Mouse (Mus musculus): ENCODE results near the gene Pramel6. TPM values are rescaled to one million over a fixed set of nuclear protein-coding genes. Genes with fewer than 3 reads are reported as not detected.
"Not testable (repeated sequence)": the region's sequence is repeated elsewhere in the genome, so short reads cannot be mapped to it uniquely, and the experiment has no call there.

Pramel6 gene
- not detected in 2 replicates for polyA plus RNA-seq (2015; fragmentation: Nextera tagmentation; extraction: Ambion mirVana)

GRCm38 (mm10) chr2:87506265-87506664 lies at the start of gene Pramel6:
Gene Pramel6, plus strand, starts transcription at chr2:87506565.
- 89% methylated on average over 6 of the region's 6 CpGs for WGBS
- Histone ChIP-seq H3K27me3 (ENCODE audit: control insufficient read depth, insufficient read depth, low read depth, low read length) (no peaks in the 10 kb centered on the region), H3K9me3 (replicated peaks; ENCODE audit: control insufficient read depth, low read length, poor library complexity, severe bottlenecking) (no peaks in the 10 kb centered on the region), H3K27ac (ENCODE audit: low read length) (no peak within 1 kb of the TSS), H3K4me3 (ENCODE audit: low read depth, low read length) (no peak within 1 kb of the TSS), H3K4me1 (ENCODE audit: control insufficient read depth, insufficient read depth, low read length) (no peaks in the 10 kb centered on the region), H3K4me2 (ENCODE audit: low read length) (no peak within 1 kb of the TSS), H3K9ac (ENCODE audit: low read depth, low read length) (no peak within 1 kb of the TSS), H3K36me3 (ENCODE audit: control insufficient read depth, insufficient read depth, low read length) (no peaks in the 10 kb centered on the region)
- no peak for ATAC-seq

- Histone ChIP-seq H3K27ac (ENCODE audit: low read length) (no peak overlapping the region), H3K4me2 (ENCODE audit: low read length) (no peak overlapping the region), H3K27me3 (ENCODE audit: control insufficient read depth, insufficient read depth, low read depth, low read length) (no peaks in the 10 kb centered on the region), H3K4me1 (ENCODE audit: control insufficient read depth, insufficient read depth, low read length) (no peaks in the 10 kb centered on the region), H3K9ac (ENCODE audit: low read depth, low read length) (no peak overlapping the region), H3K4me3 (ENCODE audit: low read depth, low read length) (no peak overlapping the region), H3K36me3 (ENCODE audit: control insufficient read depth, insufficient read depth, low read length) (no peaks in the 10 kb centered on the region), H3K9me3 (replicated peaks; ENCODE audit: control insufficient read depth, low read length, poor library complexity, severe bottlenecking) (no peaks in the 10 kb centered on the region)
- 93% methylated on average over 4 of the region's 4 CpGs for WGBS
- ATAC-seq = no peak
Observed at GRCm38 (mm10) chr2:87461769-87462168, 44.6 kb upstream of the Pramel6 start.

DNA sequence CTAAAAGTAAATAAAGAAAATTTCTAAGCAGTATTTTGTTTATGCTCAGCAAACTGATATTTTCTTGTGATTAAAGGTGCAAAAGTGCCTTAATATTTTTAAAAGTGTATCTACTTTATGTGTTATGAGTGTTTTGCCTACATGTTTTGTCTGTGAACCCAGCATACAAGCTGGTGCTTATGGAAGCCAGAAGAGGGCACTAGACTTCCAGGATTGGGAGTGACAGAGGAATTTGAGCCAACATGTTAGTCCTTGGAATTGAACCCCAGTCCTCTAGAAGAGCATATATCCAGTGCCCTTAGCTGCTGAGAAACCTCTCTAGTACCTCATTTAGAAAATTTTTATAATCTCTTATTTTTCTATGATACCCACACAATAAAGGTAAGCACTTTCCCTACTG lies 26.2 kb upstream of the Pramel6 start:
- Histone ChIP-seq H3K36me3 (ENCODE audit: control insufficient read depth, insufficient read depth, low read length) (no peaks in the 10 kb centered on the region), H3K4me2 (ENCODE audit: low read length) (no peak overlapping the region), H3K4me3 (ENCODE audit: low read depth, low read length) (no peak overlapping the region), H3K9ac (ENCODE audit: low read depth, low read length) (no peak overlapping the region), H3K4me1 (ENCODE audit: control insufficient read depth, insufficient read depth, low read length) (no peaks in the 10 kb centered on the region), H3K27ac (ENCODE audit: low read length) (no peak overlapping the region), H3K9me3 (replicated peaks; ENCODE audit: control insufficient read depth, low read length, poor library complexity, severe bottlenecking) (no peaks in the 10 kb centered on the region), H3K27me3 (ENCODE audit: control insufficient read depth, insufficient read depth, low read depth, low read length) (no peaks in the 10 kb centered on the region)
- no peak for ATAC-seq

DNA sequence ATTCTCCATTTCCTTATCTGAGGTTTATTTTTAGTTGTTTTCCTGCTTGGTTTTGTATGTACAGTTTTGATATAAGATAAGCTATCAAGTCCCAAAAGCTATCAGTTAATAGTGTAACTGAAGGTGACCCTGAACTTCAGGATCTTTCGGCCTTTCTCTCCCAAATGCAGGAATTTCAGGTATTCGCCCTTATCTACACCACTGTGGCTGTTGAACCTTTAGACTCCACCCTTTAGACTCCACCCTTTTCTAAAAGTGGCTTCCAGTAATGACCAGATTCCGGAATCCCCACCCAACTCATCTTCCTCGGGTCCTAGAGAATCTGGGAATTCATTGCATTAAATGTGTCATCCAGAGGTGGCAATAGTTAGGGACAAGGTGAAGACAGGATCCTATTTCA lies 25.2 kb upstream of the Pramel6 start:
- Histone ChIP-seq H3K9ac (ENCODE audit: low read depth, low read length) (no peak overlapping the region), H3K27me3 (ENCODE audit: control insufficient read depth, insufficient read depth, low read depth, low read length) (no peaks in the 10 kb centered on the region), H3K36me3 (ENCODE audit: control insufficient read depth, insufficient read depth, low read length) (no peaks in the 10 kb centered on the region), H3K9me3 (replicated peaks; ENCODE audit: control insufficient read depth, low read length, poor library complexity, severe bottlenecking) (no peaks in the 10 kb centered on the region), H3K4me3 (ENCODE audit: low read depth, low read length) (no peak overlapping the region), H3K4me2 (ENCODE audit: low read length) (no peak overlapping the region), H3K4me1 (ENCODE audit: control insufficient read depth, insufficient read depth, low read length) (no peaks in the 10 kb centered on the region), H3K27ac (ENCODE audit: low read length) (no peak overlapping the region)
- no peak for ATAC-seq
- WGBS = 89% methylated on average over 4 of the region's 4 CpGs

GRCm38 (mm10) chr2:87482276-87482675 lies 24.1 kb upstream of the Pramel6 start:
- Histone ChIP-seq H3K9me3 (replicated peaks; ENCODE audit: control insufficient read depth, low read length, poor library complexity, severe bottlenecking) (no peaks in the 10 kb centered on the region), H3K36me3 (ENCODE audit: control insufficient read depth, insufficient read depth, low read length) (no peaks in the 10 kb centered on the region), H3K27me3 (ENCODE audit: control insufficient read depth, insufficient read depth, low read depth, low read length) (no peaks in the 10 kb centered on the region), H3K27ac (ENCODE audit: low read length) (no peak overlapping the region), H3K4me2 (ENCODE audit: low read length) (no peak overlapping the region), H3K4me3 (ENCODE audit: low read depth, low read length) (no peak overlapping the region), H3K4me1 (ENCODE audit: control insufficient read depth, insufficient read depth, low read length) (no peaks in the 10 kb centered on the region), H3K9ac (ENCODE audit: low read depth, low read length) (no peak overlapping the region)
- 76% methylated on average over 2 of the region's 2 CpGs for WGBS
- ATAC-seq = no peak

DNA sequence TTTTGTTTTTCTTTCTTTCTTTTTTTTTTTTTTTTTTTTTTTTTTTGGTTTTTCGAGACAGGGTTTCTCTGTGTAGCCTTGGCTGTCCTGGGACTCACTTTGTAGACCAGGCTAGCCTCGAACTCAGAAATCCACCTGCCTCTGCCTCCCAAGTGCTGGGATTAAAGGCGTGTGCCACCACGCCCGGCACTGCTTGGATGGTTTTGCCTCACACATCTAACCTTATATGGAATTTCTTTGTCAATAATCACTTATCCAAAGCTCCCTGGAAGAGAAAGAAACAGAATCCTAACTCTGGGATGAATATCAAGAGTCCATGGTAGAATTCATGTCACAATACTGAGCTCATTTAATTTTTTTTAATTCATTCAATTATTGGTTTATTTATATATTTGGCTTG lies 9.4 kb upstream of the Pramel6 start, which contains the start of gene Pramel7:
Gene Pramel7 (minus strand): TSS at position 101 of the 400 bp plus-strand sequence.
- not testable (repeated sequence) for H3K27me3 ChIP-seq (ENCODE audit: control insufficient read depth, insufficient read depth, low read depth, low read length); H3K27ac ChIP-seq (ENCODE audit: low read length); H3K4me1 ChIP-seq (ENCODE audit: control insufficient read depth, insufficient read depth, low read length); H3K36me3 ChIP-seq (ENCODE audit: control insufficient read depth, insufficient read depth, low read length); ATAC-seq; H3K9me3 ChIP-seq (replicated peaks; ENCODE audit: control insufficient read depth, low read length, poor library complexity, severe bottlenecking); H3K9ac ChIP-seq (ENCODE audit: low read depth, low read length); H3K4me2 ChIP-seq (ENCODE audit: low read length); H3K4me3 ChIP-seq (ENCODE audit: low read depth, low read length)
- 95% methylated on average over 4 of the region's 5 CpGs for WGBS

- ATAC-seq = no peak
- WGBS = 84% methylated on average over 2 of the region's 2 CpGs
Observed at GRCm38 (mm10) chr2:87515046-87515445, 8.7 kb downstream of the Pramel6 start.

DNA sequence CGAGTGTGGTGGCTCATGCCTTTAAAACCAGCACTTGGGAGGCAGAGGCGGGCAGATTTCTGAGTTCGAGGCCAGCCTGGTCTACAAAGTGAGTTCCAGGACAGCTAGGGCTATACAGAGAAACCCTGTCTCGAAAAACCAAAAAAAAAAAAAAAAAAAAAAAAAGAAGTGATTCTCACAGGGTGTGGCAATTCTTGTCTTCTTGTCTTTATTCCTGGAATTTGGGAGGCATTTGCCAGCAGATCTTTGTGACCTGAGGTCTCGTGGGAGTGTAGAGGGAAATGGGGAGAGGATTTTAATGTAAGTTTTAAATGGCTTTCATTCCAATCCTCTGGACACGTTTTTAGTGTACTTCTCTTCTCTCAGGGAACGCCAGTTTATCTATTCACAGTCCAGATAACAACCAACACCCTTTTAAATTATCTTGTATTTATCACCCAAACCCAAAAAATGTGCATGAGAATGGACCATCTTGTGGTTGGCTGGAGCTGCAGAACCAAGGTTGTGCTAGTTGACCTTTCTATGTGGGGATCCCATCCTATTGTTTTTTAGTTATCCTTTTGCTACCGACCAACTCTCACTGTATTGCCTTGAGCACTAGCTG lies 9.2 kb downstream of the Pramel6 start:
- Histone ChIP-seq H3K4me2 (ENCODE audit: low read length) (no peak overlapping the region), H3K27me3 (ENCODE audit: control insufficient read depth, insufficient read depth, low read depth, low read length) (no peaks in the 10 kb centered on the region), H3K27ac (ENCODE audit: low read length) (no peak overlapping the region), H3K9me3 (replicated peaks; ENCODE audit: control insufficient read depth, low read length, poor library complexity, severe bottlenecking) (no peaks in the 10 kb centered on the region), H3K4me1 (ENCODE audit: control insufficient read depth, insufficient read depth, low read length) (no peaks in the 10 kb centered on the region), H3K9ac (ENCODE audit: low read depth, low read length) (no peak overlapping the region), H3K36me3 (ENCODE audit: control insufficient read depth, insufficient read depth, low read length) (no peaks in the 10 kb centered on the region), H3K4me3 (ENCODE audit: low read depth, low read length) (no peak overlapping the region)
- no peak for ATAC-seq
- 85% methylated on average over 7 of the region's 8 CpGs for WGBS

More at GRCm38 (mm10) chr2:87515046-87515445, 8.7 kb downstream of the Pramel6 start:
- H3K36me3 ChIP-seq (ENCODE audit: control insufficient read depth, insufficient read depth, low read length) = no peaks in the 10 kb centered on the region
- H3K4me3 ChIP-seq (ENCODE audit: low read depth, low read length) = no peak overlapping the region
- no peak overlapping the region for H3K4me2 ChIP-seq (ENCODE audit: low read length)
- no peak overlapping the region for H3K9ac ChIP-seq (ENCODE audit: low read depth, low read length)
- H3K4me1 ChIP-seq (ENCODE audit: control insufficient read depth, insufficient read depth, low read length) = no peaks in the 10 kb centered on the region
- no peaks in the 10 kb centered on the region for H3K9me3 ChIP-seq (replicated peaks; ENCODE audit: control insufficient read depth, low read length, poor library complexity, severe bottlenecking)
- H3K27me3 ChIP-seq (ENCODE audit: control insufficient read depth, insufficient read depth, low read depth, low read length) = no peaks in the 10 kb centered on the region
- no peak overlapping the region for H3K27ac ChIP-seq (ENCODE audit: low read length)

GRCm38 (mm10) chr2:87516581-87516980 lies 10.2 kb downstream of the Pramel6 start:
- Histone ChIP-seq H3K4me1 (ENCODE audit: control insufficient read depth, insufficient read depth, low read length) (no peaks in the 10 kb centered on the region), H3K9me3 (replicated peaks; ENCODE audit: control insufficient read depth, low read length, poor library complexity, severe bottlenecking) (no peaks in the 10 kb centered on the region), H3K9ac (ENCODE audit: low read depth, low read length) (no peak overlapping the region), H3K4me2 (ENCODE audit: low read length) (no peak overlapping the region), H3K36me3 (ENCODE audit: control insufficient read depth, insufficient read depth, low read length) (no peaks in the 10 kb centered on the region), H3K27me3 (ENCODE audit: control insufficient read depth, insufficient read depth, low read depth, low read length) (no peaks in the 10 kb centered on the region), H3K4me3 (ENCODE audit: low read depth, low read length) (no peak overlapping the region), H3K27ac (ENCODE audit: low read length) (no peak overlapping the region)
- no peak for ATAC-seq
- WGBS = 82% methylated on average over 3 of the region's 3 CpGs
